Mouse (Mus musculus) cerebellum, adult 9-10 months (tissue): ENCODE results near the gene Pgm5.

ENCODE experiments used
- DNase-seq: peaks from one replicate; pipeline ENCODE4 v3.0.0; 2022

The Pgm5 gene

GRCm38 (mm10) chr19:24865436-24865835 lies 3.8 kb upstream of the Pgm5 start:
- no peak for DNase-seq

- DNase-seq, result no peak
These were observed 411 bp downstream of the Pgm5 start for GRCm38 (mm10) chr19:24861276-24861611.

- DNase-seq, result no peak
These were observed 10.0 kb downstream of the Pgm5 start for GRCm38 (mm10) chr19:24851456-24852315.

- DNase-seq, result no peak
These were observed 12.8 kb downstream of the Pgm5 start for GRCm38 (mm10) chr19:24848844-24849243.

- DNase-seq, result no peak
These were observed 13.3 kb downstream of the Pgm5 start for GRCm38 (mm10) chr19:24848345-24848744.

- no peak for DNase-seq
These were observed 16.6 kb downstream of the Pgm5 start for GRCm38 (mm10) chr19:24845007-24845546.

GRCm38 (mm10) chr19:24842080-24842479 lies 19.6 kb downstream of the Pgm5 start:
- no peak for DNase-seq

GRCm38 (mm10) chr19:24824517-24824916 lies 37.1 kb downstream of the Pgm5 start:
- DNase-seq, result no peak

- DNase-seq, result no peak
These were observed 45.9 kb downstream of the Pgm5 start for GRCm38 (mm10) chr19:24815661-24816221.

- DNase-seq, result no peak
These were observed 48.8 kb downstream of the Pgm5 start for GRCm38 (mm10) chr19:24812861-24813293.

- DNase-seq, result no peak
These were observed 49.4 kb downstream of the Pgm5 start for GRCm38 (mm10) chr19:24812106-24812810.

- DNase-seq, result no peak
These were observed 50.2 kb downstream of the Pgm5 start for GRCm38 (mm10) chr19:24811451-24811850.

GRCm38 (mm10) chr19:24806013-24806412 lies 55.6 kb downstream of the Pgm5 start:
- no peak for DNase-seq

GRCm38 (mm10) chr19:24797606-24798005 lies 64.0 kb downstream of the Pgm5 start:
- DNase-seq, result no peak

GRCm38 (mm10) chr19:24794350-24794749 lies 67.3 kb downstream of the Pgm5 start:
- DNase-seq, result no peak

GRCm38 (mm10) chr19:24793545-24794139 lies 68.0 kb downstream of the Pgm5 start:
- DNase-seq, result no peak

GRCm38 (mm10) chr19:24792876-24793275 lies 68.8 kb downstream of the Pgm5 start:
- DNase-seq, result no peak

GRCm38 (mm10) chr19:24785898-24786297 lies 75.8 kb downstream of the Pgm5 start:
- no peak for DNase-seq

- DNase-seq, result no peak
These were observed 76.5 kb downstream of the Pgm5 start for GRCm38 (mm10) chr19:24785056-24785675.

GRCm38 (mm10) chr19:24783736-24784135 lies 77.9 kb downstream of the Pgm5 start:
- no peak for DNase-seq

- no peak for DNase-seq
These were observed 81.7 kb downstream of the Pgm5 start for GRCm38 (mm10) chr19:24779996-24780395.

GRCm38 (mm10) chr19:24770345-24770744 lies 91.3 kb downstream of the Pgm5 start:
- no peak for DNase-seq

GRCm38 (mm10) chr19:24767401-24767800 lies 94.3 kb downstream of the Pgm5 start:
- no peak for DNase-seq
